Mouse (Mus musculus): Measurements from ENCODE around the gene Prss27. TPM values are rescaled to one million over a fixed set of nuclear protein-coding genes. Genes with fewer than 3 reads are reported as not detected.

Prss27 gene
- not detected in 2 replicates for total RNA-seq (2014; rRNA removed)
- polyA plus RNA-seq (2015; fragmentation: Nextera tagmentation; extraction: Ambion mirVana) = not detected in 2 replicates

GRCm38 (mm10) chr17:24037844-24038243 lies at the start of gene Prss27:
Gene Prss27, plus strand, starts transcription at chr17:24038144.
- DNase-seq (no peak), ATAC-seq (no peak)
- TF ChIP-seq CTCF (IDR thresholded peaks at IDR 0.05; ENCODE audit: low read depth) = no peak
- Histone ChIP-seq H3K27ac (ENCODE audit: low read depth, low read length) (no peak within 1 kb of the TSS), H3K4me3 (ENCODE audit: low read depth, low read length) (no peak within 1 kb of the TSS), H3K9me3 (ENCODE audit: low read length) (no peaks in the 10 kb centered on the region), H3K4me1 (ENCODE audit: insufficient read depth) (no peaks in the 10 kb centered on the region), H3K36me3 (ENCODE audit: insufficient read depth) (no peaks in the 10 kb centered on the region), H3K4me2 (ENCODE audit: low read depth) (no peak within 1 kb of the TSS), H3K27me3 (ENCODE audit: insufficient read depth, low read length) (no peaks in the 10 kb centered on the region), H3K9ac (no peak within 1 kb of the TSS)
- 75% methylated on average over 4 of the region's 4 CpGs for WGBS

- ATAC-seq = no peak
- H3K4me3 ChIP-seq (ENCODE audit: low read depth, low read length) = no peak overlapping the region
- DNase-seq = no peak
- H3K27ac ChIP-seq (ENCODE audit: low read depth, low read length) = no peak overlapping the region
- H3K36me3 ChIP-seq (ENCODE audit: insufficient read depth) = no peaks in the 10 kb centered on the region
- no peaks in the 10 kb centered on the region for H3K9me3 ChIP-seq (ENCODE audit: low read length)
- WGBS = 34% methylated on average over 2 of the region's 2 CpGs
- TF ChIP-seq CTCF (IDR thresholded peaks at IDR 0.05; ENCODE audit: low read depth) = no peak
- no peak overlapping the region for H3K4me2 ChIP-seq (ENCODE audit: low read depth)
- H3K4me1 ChIP-seq (ENCODE audit: insufficient read depth) = no peaks in the 10 kb centered on the region
- H3K27me3 ChIP-seq (ENCODE audit: insufficient read depth, low read length) = no peaks in the 10 kb centered on the region
- no peak overlapping the region for H3K9ac ChIP-seq
Measured at GRCm38 (mm10) chr17:23989802-23990201, 48.1 kb upstream of the Prss27 start.

- Histone ChIP-seq H3K9ac (peak overlapping the region; percentile 32; the same call in 1 of the 2 replicates), H3K4me1 (ENCODE audit: insufficient read depth) (no peaks in the 10 kb centered on the region), H3K4me2 (ENCODE audit: low read depth) (peak overlapping the region; percentile 57), H3K27me3 (ENCODE audit: insufficient read depth, low read length) (no peaks in the 10 kb centered on the region), H3K9me3 (ENCODE audit: low read length) (no peaks in the 10 kb centered on the region), H3K4me3 (ENCODE audit: low read depth, low read length) (peak overlapping the region; percentile 20), H3K27ac (ENCODE audit: low read depth, low read length) (no peak overlapping the region), H3K36me3 (ENCODE audit: insufficient read depth) (no peaks in the 10 kb centered on the region)
- no peak for DNase-seq
- WGBS = 70% methylated on average over 9 of the region's 9 CpGs
- TF ChIP-seq CTCF (IDR thresholded peaks at IDR 0.05; ENCODE audit: low read depth) = no peak
- ATAC-seq = peak; percentile 52
Measured at GRCm38 (mm10) chr17:23992789-23993553, 45.0 kb upstream of the Prss27 start.

DNA sequence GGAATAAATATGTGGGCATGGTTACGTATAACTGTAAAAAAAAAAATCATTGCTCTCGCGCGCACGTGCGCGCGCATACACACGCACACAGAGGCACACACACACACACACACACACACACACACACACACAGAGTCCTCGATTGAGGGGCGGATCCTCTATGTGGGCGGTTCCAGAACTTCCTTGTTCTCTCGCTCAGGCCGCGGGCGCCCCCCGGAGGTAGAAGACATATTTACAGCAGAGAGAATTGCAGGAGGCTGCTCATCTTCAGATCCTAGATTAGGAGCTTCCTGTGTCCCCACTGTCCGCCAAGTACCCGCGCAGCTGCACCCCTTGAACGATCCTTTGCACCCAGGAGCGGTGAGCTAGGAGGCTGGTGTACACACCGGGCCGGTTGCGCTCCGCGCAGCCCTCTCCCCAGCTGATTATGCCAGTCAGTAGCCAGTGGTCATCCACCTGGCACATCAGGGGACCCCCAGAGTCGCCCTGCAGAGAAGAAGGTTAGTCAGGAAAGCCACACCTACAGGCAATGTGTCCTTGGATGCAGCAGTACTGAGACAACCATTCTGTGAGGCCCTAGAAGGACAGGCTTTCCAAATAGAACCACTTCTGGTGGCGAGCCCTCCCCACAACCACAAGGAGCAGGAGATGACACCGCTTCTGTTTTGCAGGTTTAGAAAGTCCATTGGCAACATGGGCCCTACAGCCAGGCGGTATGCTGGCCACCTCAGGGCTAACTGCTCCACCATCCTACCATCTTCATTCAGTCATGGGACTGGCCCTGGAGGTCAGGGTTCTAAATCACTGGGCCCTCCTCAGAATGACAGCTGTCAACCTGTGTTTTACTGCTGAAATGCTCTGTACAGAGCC lies 44.1 kb upstream of the Prss27 start:
- peak; percentile 96 for DNase-seq
- no peak overlapping the region; the same call in 1 of the 2 replicates for H3K27ac ChIP-seq (ENCODE audit: low read depth, low read length)

DNA sequence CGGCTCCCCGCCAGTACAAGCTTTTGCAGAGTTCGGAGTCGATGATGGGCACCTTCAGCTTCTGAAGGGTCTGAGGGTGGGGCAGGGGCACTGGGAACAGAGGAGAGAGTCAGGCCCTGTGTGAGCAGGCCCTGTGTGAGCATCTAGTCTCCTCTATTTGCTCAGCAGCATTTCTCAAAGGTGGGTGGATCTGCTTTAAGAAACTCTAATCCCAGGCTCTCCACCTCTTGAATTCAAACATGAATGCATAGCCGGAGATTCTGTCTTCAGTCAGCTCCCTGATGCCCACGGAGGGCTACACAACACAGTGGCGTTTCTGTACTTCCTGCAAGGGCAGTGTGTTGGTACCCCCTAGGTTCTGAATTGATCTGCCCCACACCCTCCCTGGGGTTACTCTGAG lies 43.3 kb upstream of the Prss27 start:
- Histone ChIP-seq H3K27ac (ENCODE audit: low read depth, low read length) (no peak overlapping the region), H3K9ac (no peak overlapping the region), H3K27me3 (ENCODE audit: insufficient read depth, low read length) (no peaks in the 10 kb centered on the region), H3K36me3 (ENCODE audit: insufficient read depth) (no peaks in the 10 kb centered on the region), H3K4me3 (ENCODE audit: low read depth, low read length) (no peak overlapping the region), H3K4me2 (ENCODE audit: low read depth) (no peak overlapping the region), H3K9me3 (ENCODE audit: low read length) (no peaks in the 10 kb centered on the region), H3K4me1 (ENCODE audit: insufficient read depth) (no peaks in the 10 kb centered on the region)
- no peak for ATAC-seq
- no peak for TF ChIP-seq CTCF (IDR thresholded peaks at IDR 0.05; ENCODE audit: low read depth)
- DNase-seq = no peak
- WGBS = 77% methylated on average over 7 of the region's 7 CpGs

More for the DNA sequence above, 44.1 kb upstream of the Prss27 start:
- no peaks in the 10 kb centered on the region for H3K4me1 ChIP-seq (ENCODE audit: insufficient read depth)
- H3K27me3 ChIP-seq (ENCODE audit: insufficient read depth, low read length) = no peaks in the 10 kb centered on the region
- TF ChIP-seq CTCF (IDR thresholded peaks at IDR 0.05; ENCODE audit: low read depth) = peak; percentile 82
- WGBS = 8% methylated on average over 31 of the region's 31 CpGs
- peak overlapping the region; percentile 57 for H3K4me2 ChIP-seq (ENCODE audit: low read depth)
- no peaks in the 10 kb centered on the region for H3K36me3 ChIP-seq (ENCODE audit: insufficient read depth)
- H3K9me3 ChIP-seq (ENCODE audit: low read length) = no peaks in the 10 kb centered on the region
- H3K4me3 ChIP-seq (ENCODE audit: low read depth, low read length) = peak overlapping the region; percentile 20
- ATAC-seq = peak; percentile 87
- peak overlapping the region; percentile 51 for H3K9ac ChIP-seq

DNA sequence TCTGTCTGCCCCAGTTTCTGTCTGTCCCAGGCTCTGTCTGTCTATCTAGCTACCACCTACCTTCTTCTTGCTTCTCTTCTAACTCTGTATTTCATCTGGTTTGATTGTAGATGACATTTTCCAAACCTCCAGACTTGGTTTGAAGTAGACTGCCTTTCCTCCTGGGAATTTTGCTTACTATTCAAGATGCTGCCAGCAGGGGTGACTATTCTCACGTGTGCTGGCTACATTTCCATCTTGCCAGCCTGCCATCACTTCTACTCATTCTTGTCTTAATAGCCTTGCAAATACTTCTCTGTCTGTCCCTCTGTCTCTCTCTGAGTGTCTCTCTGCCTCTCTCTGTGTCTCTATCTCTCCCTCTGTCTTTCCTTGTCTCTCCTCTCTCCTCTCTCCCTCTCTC lies 42.5 kb upstream of the Prss27 start:
- H3K27ac ChIP-seq (ENCODE audit: low read depth, low read length) = no peak overlapping the region
- H3K9ac ChIP-seq = no peak overlapping the region
- DNase-seq = no peak
- 0 out of 2 replicates have a peak, but pooled peaks have one; percentile 16 for TF ChIP-seq CTCF (IDR thresholded peaks at IDR 0.05; ENCODE audit: low read depth)
- H3K4me1 ChIP-seq (ENCODE audit: insufficient read depth) = no peaks in the 10 kb centered on the region
- WGBS = 14% methylated on average over 1 of the region's 1 CpGs
- H3K27me3 ChIP-seq (ENCODE audit: insufficient read depth, low read length) = no peaks in the 10 kb centered on the region
- no peak for ATAC-seq
- H3K9me3 ChIP-seq (ENCODE audit: low read length) = no peaks in the 10 kb centered on the region
- no peaks in the 10 kb centered on the region for H3K36me3 ChIP-seq (ENCODE audit: insufficient read depth)
- no peak overlapping the region for H3K4me3 ChIP-seq (ENCODE audit: low read depth, low read length)
- H3K4me2 ChIP-seq (ENCODE audit: low read depth) = no peak overlapping the region

- no peaks in the 10 kb centered on the region for H3K9me3 ChIP-seq (ENCODE audit: low read length)
- no peak within 1 kb of the TSS for H3K4me2 ChIP-seq (ENCODE audit: low read depth)
- H3K4me1 ChIP-seq (ENCODE audit: insufficient read depth) = no peaks in the 10 kb centered on the region
- no peak for TF ChIP-seq CTCF (IDR thresholded peaks at IDR 0.05; ENCODE audit: low read depth)
- H3K4me3 ChIP-seq (ENCODE audit: low read depth, low read length) = no peak within 1 kb of the TSS
- H3K9ac ChIP-seq = no peak within 1 kb of the TSS
- WGBS = 80% methylated on average over 2 of the region's 2 CpGs
- H3K27ac ChIP-seq (ENCODE audit: low read depth, low read length) = no peak within 1 kb of the TSS
- no peaks in the 10 kb centered on the region for H3K27me3 ChIP-seq (ENCODE audit: insufficient read depth, low read length)
- no peaks in the 10 kb centered on the region for H3K36me3 ChIP-seq (ENCODE audit: insufficient read depth)
- DNase-seq (no peak), ATAC-seq (no peak)
Measured at GRCm38 (mm10) chr17:23997901-23998300, 40.0 kb upstream of the Prss27 start, which contains the start of gene Prss22. Gene Prss22, minus strand, starts transcription at chr17:23998100.
